Mouse (Mus musculus): ENCODE results near the gene Chrna9.

DNA sequence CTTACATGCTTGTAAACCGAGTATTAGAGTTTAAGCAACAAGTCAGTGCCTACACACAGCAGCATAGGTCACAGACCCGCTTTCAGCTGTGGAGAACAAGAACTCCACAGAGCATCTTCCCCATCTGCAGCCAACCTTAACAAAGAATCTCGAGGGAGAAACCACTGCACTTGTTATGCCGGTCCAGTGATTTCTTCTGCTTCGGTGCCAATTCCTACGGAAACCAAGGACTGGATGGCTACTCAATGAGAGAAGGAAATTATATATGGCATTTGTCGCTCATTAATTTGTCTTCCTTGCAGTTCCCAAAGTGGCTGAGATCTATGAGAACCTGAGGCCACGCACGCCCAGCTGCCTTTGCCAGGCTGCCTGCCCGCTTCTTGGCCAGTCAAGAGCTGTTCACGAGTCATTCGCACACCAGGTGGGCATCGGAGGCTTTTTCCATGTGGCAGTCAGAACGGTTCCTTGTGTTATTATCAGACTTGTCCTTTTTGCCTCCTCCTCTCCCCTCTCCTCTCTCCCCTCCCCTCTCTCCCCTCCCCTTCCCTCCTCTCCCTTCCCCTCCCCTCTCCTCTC is 43.4 kb upstream of the Chrna9 start:
- TF ChIP-seq CTCF (IDR thresholded peaks at IDR 0.05; ENCODE audit: borderline replicate concordance, insufficient read depth, low read length), result no peak
- no peak for TF ChIP-seq POLR2A (IDR thresholded peaks at IDR 0.05; ENCODE audit: low read depth, low read length)

All from embryonic fibroblast, embryonic 13.5 days (primary cell).